Mouse (Mus musculus): ENCODE measurements at regions not wholly inside any gene's neighbourhood (a gene's known extent, or its start where the extent isn't known, plus 50 kb on each side); places are given as distances from the start of the nearest gene placed in this dataset.

DNA sequence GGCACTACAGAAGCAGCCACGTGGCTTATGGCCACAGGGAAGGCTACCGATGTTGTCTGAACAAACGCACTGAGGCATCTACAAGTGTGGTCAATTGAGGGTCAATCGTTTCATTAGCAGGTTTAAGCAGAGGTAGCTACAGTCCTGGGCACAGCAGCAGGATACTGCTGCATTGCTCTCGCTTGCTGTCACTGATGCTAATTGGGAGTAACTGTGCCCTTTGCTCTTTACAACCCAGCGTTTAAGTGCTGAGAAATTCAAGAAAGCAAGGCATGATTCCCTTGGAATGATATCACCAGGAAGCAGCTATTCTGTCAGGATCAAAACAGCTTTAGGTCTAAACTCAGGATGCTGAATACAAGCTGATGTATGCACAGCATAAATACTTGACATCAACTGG lies 56.2 kb upstream of the Atp1a1 start:
- TF ChIP-seq HCFC1 (IDR thresholded peaks at IDR 0.05; ENCODE audit: borderline replicate concordance, insufficient read depth, low read length) (no peak), MAFK (IDR thresholded peaks at IDR 0.05; ENCODE audit: insufficient read depth, low read depth, low read length) (no peak), CHD2 (IDR thresholded peaks at IDR 0.05; ENCODE audit: low read depth, low read length) (no peak), ZNF384 (IDR thresholded peaks at IDR 0.05; ENCODE audit: low read depth, low read length) (no peak)

Data from ES-E14 (cell line).